ENCODE assay signal across 8 mouse cellular contexts in genomic region chr11:63213043-63213442, GRCm38 (mm10).
DNase-seq lines count a peak whose midpoint lies in the region; TF ChIP-seq lines count a peak whose summit lies in the region.

No protein-coding gene starts in this region.

- no peak overlapping the region for H3K27ac ChIP-seq in layer of hippocampus, adult 2 months

- TF ChIP-seq CTCF in layer of hippocampus, adult 2 months (conservative IDR thresholded peaks at IDR 0.05) = peak; percentile 96

- no peak overlapping the region for H3K4me3 ChIP-seq in layer of hippocampus, adult 2 months

- intact Hi-C loops in gastrocnemius, postnatal 36 days (cut with DNase I) = no loop called here

- DNase-seq in A20 (ENCODE audit: low read depth, low spot score) (peak; percentile 48), ZHBTc4 (ENCODE audit: low read depth, low spot score) (peak; percentile 87)
- peak; percentile 87 for DNase-seq in embryo, embryonic 10 days (ENCODE audit: low spot score)
- DNase-seq in gastrocnemius, postnatal 36 days = peak; percentile 59 to 61
- peak; percentile 54 to 91 for DNase-seq in layer of hippocampus, adult 2 months (ENCODE audit: low spot score in 2 of 2)
- DNase-seq in lung, postnatal 14 days = peak; percentile 91
- DNase-seq in right cerebral cortex, adult 18-20 months = peak; percentile 70
- DNase-seq in urinary bladder, postnatal 10 days (ENCODE audit: low spot score) = peak; percentile 73
